Mouse (Mus musculus): ENCODE data around the gene Hal.

The Hal gene

DNA sequence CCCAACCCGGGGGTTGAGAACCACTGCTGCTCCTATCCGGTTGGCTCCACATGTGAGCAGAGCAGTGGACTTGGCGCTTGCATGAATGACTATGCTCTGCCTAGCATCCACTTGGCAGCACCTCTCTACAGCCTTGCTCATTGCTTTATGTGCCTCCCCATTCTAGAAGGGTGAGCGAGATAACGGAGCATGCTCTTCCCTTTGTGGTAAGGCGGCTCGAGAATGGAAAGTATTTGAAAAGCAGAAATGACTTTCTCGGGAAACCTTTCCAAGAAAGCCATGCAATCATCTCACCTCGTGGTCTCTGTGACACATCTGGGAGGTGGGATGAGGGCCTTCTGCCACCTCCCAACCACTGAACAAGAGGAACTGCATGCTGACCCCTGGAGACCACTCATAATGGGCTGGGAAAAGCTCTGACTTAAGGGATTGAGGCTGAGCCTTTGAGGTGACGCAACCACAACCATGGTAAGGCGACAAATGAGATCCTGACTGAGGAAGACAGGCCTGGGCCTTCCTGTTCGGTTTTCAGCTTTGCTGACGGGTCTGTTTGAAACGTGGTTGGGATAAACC lies 76.0 kb downstream of the Hal start:
- DNase-seq (ENCODE audit: low read depth, low spot score) = no peak

DNA sequence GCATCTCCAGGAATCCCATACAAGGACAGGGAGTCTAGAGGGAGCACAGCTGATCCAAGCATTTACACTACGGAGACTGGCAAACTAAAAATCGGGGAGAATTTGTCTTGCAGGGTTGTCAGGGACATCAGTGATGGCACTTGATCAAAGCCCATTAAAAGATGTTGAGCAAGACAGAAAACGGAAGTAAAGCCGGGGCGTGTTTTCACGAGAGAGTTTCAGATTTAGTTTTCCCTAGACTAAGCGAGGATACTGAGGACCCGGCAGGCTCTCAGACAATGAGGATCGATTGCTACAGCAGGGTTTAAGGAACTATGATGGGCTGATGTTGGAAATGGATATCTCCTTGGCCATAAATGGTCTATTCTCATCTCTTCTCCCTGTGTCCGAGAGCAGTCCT lies 78.5 kb downstream of the Hal start:
- no peak for DNase-seq (ENCODE audit: low read depth, low spot score)

DNA sequence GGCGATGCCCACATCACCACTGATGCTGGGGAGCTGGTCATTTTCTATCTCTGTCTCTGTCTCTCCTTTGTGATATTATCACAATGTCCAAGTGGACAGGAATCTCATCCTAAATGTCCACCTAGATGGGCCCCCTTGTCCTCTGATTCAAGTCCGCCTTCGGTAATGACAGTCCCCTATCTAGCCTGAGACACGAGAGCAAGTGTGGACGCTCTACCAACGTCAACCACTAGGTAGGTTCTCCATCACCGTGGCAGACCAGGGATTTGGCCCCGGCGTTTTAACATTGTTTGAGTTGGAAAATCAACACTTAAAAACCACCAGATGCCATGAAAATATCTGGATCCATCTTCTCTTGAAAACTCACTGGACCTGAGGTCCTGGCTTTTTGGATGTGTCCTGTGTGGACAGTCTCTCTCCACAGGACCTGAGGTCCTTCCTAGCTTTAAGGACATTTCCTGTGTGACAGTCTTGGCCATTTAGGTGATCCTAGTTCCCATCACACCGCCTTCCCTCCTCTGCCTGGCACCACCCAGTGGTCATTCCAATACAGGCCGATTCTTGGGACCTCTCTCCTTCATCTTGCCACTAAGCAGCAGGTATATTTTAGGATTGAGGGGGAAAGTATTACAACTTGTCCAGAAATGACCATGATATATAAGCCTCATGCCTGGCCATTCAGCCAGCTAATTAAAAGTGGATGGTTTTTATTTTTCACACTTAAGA lies 79.4 kb downstream of the Hal start:
- DNase-seq (ENCODE audit: low read depth, low spot score) = no peak

- DNase-seq (ENCODE audit: low read depth, low spot score) = no peak
Observed at GRCm38 (mm10) chr10:93568671-93569070, 80.1 kb downstream of the Hal start.
